Mouse (Mus musculus) T-helper 1 cell (primary cell): ENCODE results near the gene G6pc3.

ENCODE experiments used
- in situ Hi-C: fragments of 300-600 bp; cut with MboI, MseI; formaldehyde crosslinking; loops from one replicate; pipeline ENCODE4 v1.15.1; 2025; ENCODE audit warnings: high pct_unique_total_duplicates

G6pc3 gene

DNA sequence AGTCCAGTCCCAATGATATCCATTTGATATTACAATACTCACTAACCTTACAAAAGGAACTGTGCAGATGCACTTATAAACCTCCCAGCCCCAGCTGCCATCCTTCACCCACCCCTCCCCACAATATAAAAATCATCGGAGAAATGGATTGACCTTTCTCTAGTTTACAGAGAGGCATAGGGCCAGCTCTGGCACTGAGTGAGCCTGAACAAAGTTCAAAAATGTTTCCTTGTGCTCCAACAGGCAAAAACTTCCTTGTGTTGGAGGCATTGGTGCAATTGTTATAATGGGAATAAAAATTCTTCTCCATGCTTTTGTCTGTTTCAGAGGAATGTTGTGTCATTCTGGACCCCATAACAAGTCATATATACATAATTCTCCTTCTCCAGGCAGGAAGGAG, 3.2 kb upstream of the G6pc3 start:
- in situ Hi-C loops, result no loop called here

DNA sequence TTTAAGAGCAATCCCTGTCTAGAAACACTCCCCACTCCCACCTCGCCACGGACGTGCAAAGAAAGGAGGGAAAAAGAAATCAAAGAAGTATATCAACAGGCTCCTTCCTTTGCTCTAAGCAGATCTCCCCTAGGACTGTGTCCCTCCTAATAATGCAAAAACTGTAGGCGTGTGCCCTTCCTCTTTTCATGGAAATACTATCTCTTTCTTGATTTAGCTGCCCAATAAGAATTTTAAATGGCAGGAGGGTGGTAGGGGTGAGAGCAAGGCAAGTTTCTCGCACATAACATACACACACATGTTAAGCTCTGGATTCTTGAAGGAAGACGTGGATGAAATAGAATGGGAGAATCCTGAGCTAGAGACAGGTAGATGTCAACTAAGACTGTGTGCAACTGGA, 440 bp upstream of the G6pc3 start:
- in situ Hi-C loops, result no loop called here

DNA sequence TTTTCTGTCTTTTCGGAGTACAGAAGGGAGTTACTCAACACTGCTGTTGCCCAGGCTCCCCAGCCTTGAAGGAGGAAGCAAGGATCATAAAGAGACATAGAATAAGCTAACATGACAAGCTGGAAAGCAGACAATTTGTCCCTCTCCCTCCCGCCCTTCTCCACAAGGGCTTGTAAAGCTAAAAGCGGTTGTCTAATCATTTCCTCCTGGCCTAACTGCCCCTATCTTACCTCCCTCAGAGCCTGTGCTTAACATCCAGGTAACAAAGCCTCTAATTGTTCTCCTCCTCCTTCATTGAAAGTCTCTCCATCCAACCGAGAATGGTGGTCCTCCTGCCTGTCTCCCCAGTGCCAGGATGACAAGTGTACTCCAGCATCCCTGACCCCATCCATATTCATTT, 1.4 kb downstream of the G6pc3 start:
- in situ Hi-C loops, result no loop called here

DNA sequence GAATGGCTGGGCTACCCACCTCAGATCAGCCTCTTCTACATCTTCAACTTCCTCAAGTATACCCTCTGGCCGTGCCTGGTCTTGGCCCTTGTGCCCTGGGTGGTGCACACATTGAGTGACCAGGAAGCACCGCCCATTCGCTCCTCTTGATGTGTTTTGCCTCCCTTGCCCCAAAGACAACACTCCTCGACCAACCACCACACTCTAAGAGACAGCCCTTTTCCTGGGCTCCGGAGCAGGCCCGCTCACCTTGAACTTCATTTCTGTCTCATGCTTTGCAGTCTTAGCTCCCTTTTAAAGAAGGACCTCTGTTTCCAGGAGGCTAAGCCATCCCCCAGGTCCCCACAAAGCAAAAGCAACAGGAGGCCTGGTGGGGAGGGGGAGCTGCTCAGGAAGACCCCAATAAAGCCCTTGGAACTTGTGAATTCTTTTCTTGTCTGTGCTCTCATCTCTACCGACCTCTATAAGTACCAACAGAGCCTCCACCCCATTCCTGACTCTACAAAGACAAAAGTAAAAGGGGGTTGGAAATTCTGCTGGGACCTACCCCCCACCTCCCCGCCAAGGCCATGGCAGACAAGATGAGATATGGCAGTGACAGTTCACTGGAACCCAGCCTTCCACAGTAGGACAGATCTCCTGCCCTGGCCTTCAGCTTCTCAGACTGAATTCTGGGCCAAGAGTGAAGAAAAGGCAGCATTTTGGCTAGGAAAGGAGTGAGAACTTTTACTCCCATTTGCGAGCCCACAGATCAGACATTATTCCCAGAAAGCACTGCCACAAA, 4.4 kb downstream of the G6pc3 start:
- in situ Hi-C loops, result no loop called here

DNA sequence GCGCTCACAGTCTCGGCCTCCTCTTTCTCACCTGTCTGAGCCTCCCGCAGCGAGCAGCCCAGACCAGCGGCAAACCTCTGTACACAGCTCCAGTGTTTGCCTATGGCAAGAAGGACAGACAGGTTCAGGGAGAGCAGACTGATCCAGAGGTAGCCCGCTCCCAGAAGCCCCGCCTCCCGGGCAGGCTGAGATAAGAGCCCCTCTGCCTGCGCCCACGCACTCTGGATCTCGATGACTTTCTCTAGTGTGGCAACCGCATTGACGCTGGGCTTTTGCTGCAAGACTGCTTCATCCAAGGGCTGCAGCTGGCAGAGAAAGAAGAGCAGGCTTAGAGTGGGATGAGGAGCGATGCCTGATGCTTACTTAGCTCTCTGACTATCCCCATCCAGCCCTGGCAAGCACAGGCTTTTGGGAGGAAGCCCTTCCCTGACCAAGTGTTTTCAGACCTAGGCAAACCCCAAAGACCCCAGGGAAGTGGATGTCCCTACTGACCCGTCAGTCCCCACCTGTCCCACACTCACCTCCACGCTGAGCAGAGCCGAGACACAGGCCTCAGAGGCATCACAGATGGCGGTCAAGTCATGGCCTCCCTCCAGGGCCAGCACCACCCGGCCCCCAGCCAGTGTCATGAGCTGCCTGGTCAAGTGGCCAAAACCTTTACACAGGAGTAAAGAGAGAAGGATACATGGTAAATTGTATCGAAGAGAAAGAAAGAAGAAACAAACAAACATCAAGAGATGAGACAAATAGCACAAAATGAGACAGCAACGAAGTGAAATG, 6.8 kb downstream of the G6pc3 start:
- in situ Hi-C loops, result no loop called here

DNA sequence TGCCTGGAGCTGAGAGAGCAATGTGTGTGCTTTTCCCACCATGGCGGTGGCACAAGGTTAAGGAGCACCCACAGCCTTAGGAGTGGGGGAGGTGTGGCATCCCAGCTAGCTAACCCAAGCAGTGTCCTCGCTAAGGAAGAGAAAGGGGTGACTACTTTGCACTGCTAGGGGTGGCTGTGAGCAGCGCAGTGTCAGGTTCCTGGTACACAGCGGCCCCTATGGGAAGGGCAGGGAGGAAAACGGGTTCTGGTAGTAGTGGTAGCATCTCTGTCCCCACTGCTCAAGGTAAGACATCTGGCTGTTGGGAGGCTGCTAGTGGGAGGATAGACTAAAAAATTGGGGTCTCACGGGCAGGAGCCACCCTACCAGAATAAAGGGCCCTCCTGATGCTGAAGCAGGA, 8.8 kb downstream of the G6pc3 start:
- in situ Hi-C loops, result no loop called here

DNA sequence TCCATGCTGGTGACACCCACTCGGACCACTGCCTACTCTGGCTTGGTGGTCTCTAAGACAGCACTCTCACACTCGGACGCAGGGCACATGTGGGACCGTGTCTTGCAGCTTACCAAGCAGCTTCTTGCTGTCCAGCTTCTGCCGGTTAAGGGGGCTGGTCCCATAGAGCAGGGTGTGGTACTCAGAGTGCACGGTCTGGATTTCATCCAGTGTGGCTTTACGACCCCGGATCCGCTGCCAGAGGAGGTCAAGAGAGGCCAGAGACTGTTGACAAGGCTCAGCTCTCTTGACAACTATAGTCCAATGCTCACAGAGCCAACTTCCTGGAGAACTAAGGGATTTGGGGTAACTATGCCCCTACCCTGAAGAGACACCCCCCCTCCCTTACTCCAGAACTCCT, 10.4 kb downstream of the G6pc3 start:
- in situ Hi-C loops, result no loop called here

DNA sequence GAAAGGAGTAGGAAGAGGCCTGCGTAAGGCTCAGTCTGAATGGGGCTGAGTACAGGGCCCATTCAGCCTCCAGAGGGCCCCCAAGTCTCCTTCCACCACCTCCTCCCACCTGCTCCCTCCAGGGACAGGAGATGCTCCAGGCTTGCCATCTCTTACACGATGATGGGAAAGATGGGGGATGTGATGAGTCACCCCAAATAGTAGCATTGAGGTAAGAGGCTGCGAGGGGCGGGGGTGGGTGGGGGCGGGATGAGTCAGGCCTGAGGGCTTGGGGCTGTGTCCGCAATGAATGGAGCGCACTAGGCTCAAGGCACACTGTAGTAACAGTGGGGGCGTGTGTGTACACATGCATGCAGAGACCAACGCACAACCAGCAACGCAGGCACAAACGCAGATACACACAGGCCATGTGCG, 12.0 kb downstream of the G6pc3 start:
- in situ Hi-C loops, result no loop called here

DNA sequence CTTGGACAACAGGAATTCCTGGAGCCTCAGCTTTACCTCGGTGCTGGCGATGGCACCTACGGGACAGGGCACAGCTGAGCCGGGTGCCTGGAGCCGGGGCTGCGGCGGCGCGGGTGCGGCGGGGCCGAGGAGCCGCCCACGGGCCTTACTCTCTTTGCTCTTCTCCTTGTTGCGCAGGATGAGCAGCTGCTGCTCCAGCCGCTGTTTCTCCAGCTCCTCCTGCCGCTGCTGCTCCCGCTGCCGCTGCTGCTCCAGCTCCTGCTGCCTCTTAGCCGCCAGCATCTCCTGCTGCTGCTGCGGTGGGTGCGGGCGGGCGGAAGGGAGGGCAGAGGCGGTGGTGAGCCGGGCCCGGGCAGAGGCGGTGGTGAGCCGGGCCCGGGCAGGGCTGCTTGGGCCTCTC, 17.1 kb downstream of the G6pc3 start:
- in situ Hi-C loops, result no loop called here

DNA sequence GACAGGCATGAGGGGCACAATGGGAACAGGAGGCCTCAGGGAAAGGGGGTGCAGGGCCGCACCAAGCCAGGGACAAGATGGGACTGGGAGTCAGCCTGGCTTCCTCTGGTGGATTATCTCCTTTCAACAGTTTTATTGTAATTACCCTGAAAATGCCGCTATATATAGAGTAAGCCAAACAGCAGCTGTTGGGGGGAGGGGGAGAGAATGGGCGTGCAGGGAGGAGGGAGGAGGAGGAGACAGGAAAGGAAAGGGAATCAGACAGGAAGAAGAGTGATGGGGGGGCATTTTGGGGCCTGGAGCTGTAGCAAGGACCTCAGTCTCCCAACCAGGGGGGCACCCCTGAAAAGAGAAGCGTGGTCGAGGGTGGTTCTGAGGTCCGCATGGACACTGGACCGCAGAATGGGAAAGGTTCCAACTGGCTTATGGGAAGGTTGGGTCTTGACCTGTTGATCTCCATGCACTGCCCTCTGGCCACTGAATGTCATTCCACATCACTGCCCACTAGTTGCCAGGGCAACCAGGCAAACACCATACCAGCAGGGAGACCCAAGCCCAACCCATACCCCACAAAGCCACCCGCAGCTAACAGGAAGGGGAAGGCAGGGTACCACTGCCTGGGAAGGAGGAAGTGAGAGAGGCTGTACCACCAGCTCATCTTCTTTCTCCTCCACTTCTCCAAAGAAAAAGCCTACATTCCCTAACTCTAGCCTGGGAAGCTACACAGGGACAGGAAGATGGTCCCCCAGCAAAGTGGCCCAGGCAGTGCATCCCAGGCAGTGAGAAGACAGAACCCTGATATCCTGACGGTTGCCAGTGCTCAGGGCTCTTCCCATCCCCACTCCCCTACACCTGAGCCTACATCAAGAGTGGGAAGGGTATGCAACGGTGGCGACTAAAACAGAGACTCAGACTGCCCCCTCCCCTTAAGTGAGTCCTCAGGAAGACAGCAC, 18.7 kb downstream of the G6pc3 start:
- in situ Hi-C loops, result no loop called here

DNA sequence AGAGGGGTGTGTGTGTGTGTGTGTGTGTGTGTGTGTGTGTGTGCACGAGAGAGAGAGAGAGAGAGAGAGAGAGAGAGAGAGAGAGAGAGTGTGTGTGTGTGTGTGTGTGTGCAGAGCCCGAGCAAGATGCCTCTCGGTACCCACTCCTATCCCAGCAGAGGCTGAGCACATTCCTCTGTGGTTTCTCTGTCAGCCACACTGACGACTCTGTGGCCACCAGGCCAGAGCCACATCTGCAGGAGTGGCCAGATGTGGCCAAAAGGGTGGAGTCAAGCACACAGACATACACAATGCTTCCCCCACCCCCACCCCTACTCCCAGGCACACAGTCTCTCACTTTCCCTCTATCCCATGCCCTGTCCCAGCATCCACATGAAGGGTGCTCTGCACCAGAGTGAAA, 19.4 kb downstream of the G6pc3 start:
- in situ Hi-C loops, result no loop called here

DNA sequence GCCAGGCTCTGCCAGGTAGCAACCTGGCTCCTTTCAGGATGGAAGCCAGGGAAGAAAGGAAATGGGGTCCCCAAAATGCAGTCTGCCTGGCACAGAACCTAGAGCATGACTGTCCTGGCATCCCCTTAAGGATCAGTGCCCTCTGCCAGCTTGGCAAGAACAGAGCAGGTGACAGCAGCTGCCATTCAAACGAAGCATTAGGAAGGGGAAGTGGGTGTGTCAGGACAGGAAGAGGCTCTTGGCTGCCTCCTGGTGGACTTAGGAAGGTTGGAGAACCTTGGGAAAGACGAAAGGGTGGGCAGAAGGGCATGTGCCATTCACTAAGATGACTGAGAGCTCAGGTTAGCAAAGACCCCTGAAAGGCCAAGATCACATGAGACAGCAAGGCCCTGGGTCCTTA, 20.3 kb downstream of the G6pc3 start:
- in situ Hi-C loops, result no loop called here

DNA sequence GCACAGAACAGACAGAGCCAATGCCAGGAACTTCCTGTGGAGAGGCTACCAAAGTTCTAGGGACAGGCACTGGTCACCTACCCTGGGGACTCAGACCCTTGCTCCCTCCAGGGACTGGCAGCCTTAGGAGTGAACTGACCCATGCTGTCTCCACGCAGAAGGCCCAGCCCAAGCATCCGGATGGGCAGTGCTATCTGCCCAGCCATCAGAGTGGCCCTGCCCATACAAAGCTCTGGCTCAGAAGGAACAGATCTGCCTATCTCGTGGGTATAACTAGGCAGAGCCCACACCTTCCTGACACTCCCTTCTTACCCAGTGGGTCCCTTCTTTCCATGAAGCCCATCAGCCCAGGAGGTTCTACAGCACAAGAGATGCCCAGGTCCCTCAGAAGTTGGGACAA, 20.8 kb downstream of the G6pc3 start:
- in situ Hi-C loops, result no loop called here

DNA sequence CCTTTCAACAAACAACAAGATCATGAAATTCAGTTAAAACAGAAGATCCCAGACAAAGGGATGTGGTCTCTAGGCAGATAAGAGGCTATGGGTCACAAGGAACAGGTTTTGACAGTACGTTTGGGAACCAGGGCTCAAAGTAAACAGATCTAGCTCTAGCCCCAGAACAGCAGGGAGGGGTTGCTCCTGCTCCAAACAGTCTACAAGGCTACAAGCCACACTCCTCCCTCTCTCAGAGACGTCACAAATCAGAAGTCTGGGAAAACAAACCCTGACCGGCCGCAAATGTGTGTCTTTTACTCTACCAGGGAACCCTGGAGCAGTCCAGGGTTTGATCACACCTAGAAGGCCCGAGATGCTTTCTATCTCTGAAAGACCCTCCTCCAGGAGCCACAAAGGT, 21.6 kb downstream of the G6pc3 start:
- in situ Hi-C loops, result no loop called here

DNA sequence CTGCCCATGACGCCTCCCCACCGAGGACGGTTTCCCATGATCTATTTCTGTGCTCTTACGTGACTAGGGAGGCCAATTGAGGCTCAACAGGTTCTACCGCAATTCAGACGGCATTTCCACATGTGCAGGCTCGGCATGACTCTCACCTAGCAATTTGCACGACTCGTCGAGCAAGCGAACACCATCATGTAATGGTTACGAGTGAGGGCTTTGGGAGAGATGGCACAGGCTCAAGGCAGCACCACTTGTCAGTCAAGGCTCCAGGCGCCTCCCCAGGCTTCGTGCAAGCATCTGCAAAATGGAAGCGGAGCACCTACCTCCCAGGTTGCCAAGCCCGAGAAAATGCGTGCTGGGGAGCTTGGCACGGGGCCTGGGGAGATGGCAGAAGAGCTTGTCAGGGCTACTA, 22.5 kb downstream of the G6pc3 start:
- in situ Hi-C loops, result no loop called here

DNA sequence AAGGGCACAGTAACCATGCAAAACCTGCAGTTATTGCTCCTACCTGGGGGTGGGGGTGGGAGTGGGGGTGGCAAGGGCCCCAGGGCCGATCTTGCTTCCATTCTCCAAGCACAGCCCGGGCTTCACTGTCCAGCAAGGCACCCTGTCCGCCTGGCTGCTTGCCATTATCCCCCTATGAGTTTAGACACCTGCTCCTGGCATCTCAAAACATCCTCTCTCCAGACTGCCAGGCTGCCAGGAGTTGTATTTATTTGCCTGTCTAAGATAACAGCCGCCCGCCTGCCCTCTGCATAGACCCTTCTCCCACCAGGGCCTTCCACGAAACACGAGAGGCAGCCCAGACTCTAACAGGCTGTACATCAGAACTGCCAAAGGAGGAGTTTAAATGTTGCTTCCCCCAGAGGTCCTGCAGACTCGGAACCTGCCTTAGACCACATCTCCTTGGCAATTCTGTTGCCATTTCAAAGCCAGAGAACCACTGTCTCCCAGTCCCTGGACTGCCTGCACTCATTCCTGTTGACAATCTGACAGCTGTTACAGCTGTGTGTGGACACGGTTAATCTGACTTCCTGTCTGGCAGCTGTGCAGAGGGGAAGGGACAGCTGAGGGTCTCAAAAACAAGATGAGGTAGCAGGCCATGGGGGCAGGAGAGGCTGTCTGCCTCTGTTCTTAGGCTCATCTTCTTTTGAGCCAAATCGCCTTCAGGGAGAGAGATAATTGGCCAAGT, 25.2 kb downstream of the G6pc3 start:
- in situ Hi-C loops, result no loop called here

DNA sequence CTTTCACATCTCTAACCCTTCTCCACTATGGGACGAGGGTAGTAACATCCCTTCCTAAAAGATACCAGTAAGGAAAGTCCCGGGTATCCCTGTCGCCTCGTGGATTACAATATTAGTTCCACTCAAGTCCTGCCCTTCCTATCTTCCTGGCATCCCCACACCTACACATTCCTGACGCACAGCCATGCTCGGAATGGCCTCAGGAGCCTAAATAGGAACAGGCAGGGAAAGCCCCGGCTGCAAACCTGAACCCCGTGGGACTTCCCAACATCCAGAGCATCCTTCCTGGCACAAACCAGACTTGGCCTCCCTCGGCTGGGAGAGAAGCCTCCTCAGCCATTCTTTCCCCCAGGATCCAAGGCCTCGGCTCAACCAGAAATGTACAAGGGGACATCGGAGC, 26.1 kb downstream of the G6pc3 start:
- in situ Hi-C loops, result no loop called here

DNA sequence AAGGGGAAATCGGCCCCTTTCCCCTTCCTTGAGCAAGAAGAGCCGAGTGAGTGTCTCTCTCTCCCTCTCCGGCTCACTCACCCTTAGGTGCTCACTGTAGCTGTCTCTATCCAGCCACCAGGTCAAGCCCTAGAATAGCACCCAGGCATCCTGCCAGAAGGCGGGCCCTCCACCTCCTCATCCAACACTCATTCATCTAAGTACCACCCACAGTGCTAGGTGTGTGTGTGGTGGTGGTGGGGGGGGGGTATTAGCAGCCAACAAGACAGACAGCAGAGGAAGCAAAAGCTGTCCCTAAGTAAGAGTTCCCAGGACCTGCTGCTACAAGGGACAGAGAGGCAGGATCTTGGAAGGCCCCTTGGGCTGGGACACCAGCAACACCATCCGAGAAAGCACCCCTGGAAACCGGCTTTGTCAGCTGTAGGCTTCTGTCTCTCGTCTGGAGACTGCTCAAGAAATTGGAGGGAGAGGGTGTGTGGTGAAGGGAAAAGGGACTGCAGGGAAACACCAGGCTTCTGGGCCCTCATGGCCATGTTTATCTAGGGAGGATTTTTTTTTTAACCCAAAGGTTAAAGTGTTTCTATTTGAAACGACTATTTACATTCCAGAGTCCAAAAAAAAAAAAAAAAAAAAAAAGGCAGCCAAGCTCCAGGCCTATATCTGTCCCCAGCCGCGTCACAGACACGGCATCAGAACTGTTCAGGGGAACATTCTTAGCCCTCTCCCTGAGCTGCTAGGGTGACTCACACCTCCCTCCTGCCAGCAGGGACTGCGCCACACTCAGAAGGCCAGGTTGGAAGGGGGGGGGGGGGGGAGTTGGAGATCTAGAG, 26.9 kb downstream of the G6pc3 start:
- in situ Hi-C loops, result no loop called here

DNA sequence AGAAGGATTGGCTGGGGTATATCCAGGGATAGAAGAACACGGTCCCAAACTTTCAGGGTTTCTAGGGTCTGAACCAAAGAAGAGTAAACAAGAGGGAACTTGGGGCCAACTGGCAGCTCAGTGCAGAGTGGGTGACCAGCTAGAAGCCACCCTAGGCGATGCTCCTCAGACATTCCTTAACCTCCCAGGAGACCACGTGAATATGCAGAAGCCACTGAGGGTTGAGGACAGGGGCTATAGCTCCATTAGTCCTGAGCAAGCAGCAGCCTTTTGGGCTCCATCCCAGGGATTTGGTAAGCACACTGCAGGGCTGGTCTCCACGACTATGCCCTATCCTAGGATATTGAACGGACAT, 27.4 kb downstream of the G6pc3 start:
- in situ Hi-C loops, result no loop called here

DNA sequence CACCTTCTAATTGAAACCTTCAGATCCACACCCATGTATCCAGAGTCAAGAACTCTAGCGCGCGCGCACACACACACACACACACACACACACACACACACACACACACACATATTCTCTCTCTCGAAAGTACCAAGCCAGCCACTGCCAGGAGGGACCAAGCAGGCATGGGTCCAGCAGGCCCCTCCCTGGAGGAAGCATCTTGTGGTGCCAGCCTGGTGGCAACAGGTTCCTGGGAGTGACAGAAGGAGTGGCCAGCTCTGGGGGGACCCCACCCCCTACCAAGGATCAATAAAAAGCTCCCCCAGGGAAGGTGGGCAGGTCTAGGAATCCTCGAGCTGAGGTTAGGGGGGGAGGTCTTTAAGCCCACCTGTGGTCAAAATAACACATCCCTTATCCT, 28.0 kb downstream of the G6pc3 start:
- in situ Hi-C loops, result no loop called here
